Mouse (Mus musculus) large intestine, adult 2 months (tissue): ENCODE measurements around the gene Ube2t. TPM values are rescaled to one million over a fixed set of nuclear protein-coding genes. Genes with fewer than 3 reads are reported as not detected.

Experiments
- DNase-seq: peaks from one replicate; pipeline ENCODE4 v3.0.0-alpha.2; 2012; ENCODE audit warnings: low read depth, low spot score
- WGBS: fragments of 180-500 bp; shearing (Covaris S2); methylation state at CpG from one replicate; pipeline ENCODE4 v1.1.7; 2018; 5-methylcytosine and 5-hydroxymethylcytosine counted together
- polyA plus RNA-seq: library from polyadenylated mRNA; depleted of rRNA; stranded (reverse); fragments of >200 nt; gene quantifications from 2 replicates; pipeline ENCODE4 v1.2.3, GENCODE M21; 2012

Gene Ube2t
- polyA plus RNA-seq, 1 experiment: 3.7 TPM

DNA sequence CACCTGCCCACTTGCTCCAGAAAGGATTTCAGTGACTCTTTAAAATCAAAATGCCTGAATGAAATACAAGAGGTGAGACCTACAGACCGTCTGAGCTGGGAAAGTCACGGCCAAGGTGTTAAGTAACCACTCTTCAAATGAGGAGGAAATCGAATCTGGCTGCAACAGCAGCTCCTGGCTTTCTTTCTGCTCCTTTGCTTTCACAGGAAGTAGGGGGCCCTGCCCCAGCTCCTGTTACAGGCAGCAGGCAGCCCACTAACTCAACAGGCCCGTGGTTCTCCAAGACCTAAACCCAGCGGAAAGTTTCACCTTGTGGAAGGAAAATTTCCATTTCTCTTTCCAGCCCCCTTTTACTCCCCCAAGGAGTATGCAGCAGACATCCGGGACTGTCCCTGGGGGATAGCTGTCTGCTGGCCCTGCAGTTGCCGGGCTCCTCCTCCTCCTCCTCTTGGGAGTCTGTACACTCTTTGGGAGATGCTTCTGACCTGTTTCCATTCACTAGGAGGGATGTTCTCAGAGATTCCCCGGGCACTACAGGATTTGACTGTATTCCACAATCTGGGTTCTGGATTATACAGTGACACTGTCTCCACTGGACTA lies 29.8 kb downstream of the Ube2t start:
- WGBS: 48% methylated on average over 8 of the region's 8 CpGs
- DNase-seq: no peak

DNA sequence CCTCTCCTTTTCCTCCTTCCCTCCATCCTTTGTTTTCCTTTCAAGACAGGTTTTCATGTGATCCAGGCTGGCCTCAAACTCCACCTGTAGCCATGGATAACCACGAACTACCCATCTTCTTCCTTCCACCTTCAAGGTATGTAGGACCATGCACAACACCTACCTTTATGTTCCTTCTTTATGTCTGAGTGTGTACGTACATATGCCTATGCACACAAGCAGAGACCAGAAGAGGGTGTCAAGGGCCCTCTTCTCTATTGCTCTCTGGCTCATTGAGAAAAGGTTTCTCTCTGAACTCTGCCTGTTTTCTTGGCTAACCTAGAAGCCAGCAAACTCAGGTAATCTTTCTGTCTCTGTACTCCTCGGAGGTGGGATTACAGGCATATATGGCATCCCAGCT lies 32.4 kb downstream of the Ube2t start:
- 76% methylated on average over 3 of the region's 3 CpGs for WGBS
- no peak for DNase-seq

DNA sequence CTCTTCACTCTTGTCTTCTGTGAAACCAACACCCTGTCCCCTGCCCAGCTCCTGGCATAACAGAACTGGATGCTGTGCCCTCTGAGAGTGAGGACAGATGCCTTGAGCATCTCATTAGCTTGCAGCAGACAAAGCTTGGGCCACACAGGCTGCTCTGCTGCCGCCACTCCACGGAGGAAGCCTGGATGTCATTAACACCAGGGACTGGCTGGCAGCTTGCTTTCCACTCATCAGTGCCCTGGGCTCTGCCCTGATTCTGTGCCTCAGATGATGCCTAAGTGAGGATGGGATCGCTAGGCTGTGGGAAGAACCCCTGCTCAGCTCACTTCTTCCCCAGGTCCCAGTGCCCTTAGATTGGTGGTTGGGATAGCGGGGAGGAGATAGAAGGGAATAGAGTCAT lies 33.1 kb downstream of the Ube2t start:
- WGBS: 83% methylated on average over 4 of the region's 4 CpGs
- no peak for DNase-seq

DNA sequence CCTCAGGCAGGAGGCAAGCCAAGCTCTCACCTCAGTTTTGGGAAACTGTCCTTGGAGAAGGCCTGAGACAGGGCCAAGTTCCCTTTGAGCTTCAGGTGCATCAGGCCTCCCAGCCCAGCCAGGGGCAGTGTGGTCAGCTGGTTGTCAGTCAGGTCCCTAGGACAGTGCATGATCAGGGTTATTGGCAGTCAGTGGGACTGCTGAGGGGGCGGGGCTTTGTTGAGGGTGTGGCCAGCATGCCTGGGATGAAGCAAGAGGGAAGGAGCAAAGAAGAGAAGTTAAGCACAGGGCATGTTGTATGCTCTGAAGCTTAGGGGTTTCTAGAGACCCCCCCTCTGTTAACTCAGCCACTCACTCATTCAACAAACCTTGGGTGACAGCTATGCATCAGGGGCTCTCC lies 33.6 kb downstream of the Ube2t start:
- no peak for DNase-seq
- WGBS: 0% methylated on average over 1 of the region's 1 CpGs

DNA sequence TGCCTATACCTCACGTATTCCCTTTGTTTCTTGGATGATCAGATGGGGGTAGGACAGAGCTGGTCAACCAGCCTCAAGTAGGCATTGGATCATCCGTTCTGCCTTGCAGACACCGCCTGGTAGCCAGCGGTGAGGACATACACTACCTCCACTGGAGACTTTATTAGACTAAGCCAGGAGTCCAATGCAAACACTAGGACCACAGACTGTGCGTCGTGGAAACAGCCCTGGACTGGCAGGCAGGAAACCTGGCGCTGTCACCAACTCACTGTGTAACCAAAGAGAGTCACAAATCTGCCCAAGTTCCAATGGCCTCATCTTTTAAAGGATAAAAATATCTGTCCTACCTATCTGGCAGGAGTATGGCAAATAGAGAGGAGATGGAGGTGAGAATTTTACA lies 34.1 kb downstream of the Ube2t start:
- WGBS: 71% methylated on average over 7 of the region's 7 CpGs
- DNase-seq: no peak

DNA sequence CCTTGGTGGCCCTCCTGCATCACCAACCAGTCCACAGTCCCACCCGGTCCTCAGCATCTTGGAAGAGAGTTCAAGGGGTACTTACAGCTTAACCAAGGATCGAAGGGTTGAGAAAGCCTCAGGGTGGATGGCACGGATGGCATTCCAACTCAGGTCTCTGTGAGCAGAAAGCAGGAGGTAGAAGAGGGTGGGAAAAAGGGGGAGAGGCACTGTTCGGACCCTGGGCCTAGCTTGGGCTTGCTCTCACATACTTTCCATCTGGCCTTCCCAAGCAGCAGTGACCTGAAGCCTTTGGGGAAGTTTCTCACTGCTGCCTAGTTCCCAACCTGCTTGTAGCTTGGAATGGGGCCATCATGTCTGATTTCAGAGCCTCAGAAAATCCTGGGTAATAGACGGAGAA lies 35.2 kb downstream of the Ube2t start:
- DNase-seq: no peak
- WGBS: 77% methylated on average over 5 of the region's 5 CpGs

DNA sequence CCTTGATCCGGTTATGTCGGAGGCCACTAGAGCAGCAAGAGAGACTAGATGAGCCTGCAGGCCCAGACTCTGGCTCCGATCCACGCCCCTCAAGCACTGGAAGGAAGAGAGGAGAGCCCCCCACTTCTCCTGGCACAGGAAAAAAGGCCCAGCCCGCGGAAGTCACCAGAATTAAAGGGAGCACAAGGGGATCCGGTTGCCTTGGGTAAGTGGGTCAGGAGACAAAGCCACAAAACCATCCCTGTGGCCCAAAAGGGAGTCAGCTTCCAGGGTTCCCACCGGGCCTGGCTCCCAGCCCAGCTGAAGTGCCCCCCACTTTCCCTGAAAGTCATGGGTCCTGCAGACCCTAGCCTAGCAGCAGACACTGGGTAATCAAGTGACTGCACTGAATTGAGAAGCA lies 35.9 kb downstream of the Ube2t start:
- 85% methylated on average over 8 of the region's 8 CpGs for WGBS
- DNase-seq: no peak

DNA sequence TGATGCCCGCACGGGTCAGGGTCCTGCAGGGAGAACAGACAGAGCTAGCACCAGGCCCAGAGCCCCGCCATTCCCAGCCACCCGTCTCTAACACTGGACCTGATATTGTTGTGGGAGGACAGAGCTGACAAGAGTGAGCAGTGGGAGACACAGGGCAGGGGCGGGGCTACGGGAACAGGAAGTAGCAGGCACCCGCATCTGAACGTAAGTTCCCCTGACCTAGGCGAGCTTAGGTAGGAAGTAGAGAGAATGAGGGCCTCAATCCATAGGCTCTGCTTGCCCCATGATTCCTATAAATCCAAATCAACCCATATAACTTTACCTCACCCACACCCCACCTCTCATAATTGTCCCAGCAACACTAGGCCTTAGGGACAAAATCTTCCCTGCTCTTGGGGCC lies 38.2 kb downstream of the Ube2t start:
- DNase-seq: no peak
- 61% methylated on average over 9 of the region's 9 CpGs for WGBS

DNA sequence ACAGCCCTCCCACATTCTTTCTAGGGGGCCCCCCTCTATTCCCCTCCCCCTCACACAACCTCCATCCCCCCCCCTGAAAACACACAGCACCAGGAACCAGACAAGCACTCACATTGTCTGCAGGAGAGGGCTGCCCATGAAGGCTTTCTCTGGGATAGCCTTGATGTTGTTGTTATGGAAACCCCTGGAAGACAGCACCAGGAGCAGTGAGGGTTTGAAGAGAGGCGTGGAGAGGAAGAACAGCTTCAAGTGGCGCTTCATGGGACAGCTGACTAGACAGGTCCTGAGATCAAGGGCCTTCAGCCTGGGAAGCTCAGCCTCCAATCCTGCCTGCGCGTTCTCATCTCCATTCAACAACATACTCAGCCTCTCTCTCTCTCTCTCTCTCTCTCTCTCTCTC lies 41.0 kb downstream of the Ube2t start:
- no peak for DNase-seq
- WGBS: 54% methylated on average over 4 of the region's 4 CpGs

DNA sequence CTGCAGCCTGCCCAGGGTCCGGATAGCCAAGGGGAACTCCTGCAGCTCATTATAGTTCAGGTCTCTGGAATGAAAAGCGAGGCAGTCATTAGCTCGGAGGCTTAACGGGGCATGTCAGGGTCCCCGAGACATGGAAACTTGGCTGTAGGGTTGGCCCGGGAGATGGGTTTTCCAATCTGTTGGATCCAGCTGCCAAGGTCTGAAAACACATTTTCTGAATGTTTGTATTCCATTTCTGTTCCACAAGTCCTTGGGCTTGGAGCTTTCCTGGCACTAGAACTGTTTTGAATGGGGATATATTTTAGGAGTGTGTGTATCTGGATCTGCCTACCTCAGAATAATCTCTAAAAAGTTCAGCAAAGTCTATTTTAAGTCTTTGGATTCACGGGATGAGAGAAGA lies 43.3 kb downstream of the Ube2t start:
- no peak for DNase-seq
- WGBS: 58% methylated on average over 7 of the region's 7 CpGs

DNA sequence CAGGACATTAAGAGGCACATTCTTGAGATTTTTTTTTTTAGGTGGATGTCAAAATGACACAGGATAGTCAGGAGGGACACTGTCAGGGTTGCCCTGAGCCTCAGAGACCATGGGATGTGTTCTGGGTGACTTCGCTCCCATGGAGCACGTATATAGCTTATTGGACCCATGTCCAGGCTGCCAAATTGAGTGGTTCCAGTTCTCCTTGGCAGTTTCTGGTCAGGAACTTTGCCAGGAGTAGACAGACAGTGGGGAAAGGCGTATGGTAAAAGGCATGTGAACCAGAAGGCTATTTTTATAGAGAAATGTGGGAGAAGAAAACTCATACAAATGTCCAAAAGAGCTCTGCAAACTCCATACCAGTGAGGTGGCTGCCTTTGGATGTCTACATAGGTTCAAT lies 47.5 kb downstream of the Ube2t start:
- WGBS: 68% methylated on average over 3 of the region's 3 CpGs
- no peak for DNase-seq

DNA sequence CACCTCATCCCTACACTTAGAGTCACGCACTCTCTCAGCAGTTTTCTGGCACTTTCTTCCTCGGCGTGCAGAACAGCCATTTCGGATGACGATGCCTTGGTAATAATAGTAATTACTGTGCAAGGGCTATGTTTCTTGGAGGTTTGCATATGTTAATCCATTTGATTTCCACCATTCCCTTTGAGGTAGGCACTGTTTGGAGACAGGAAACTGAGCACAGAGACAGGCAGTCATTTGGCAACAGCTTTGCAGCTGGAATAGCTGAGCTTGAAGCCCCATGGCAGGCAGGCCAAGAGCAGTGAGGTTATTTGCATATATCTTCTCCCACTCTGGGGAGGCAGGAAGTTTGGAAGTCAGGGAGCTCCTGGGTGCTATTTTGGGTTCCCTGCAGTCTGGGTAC lies 49.5 kb downstream of the Ube2t start:
- no peak for DNase-seq
- 93% methylated on average over 5 of the region's 5 CpGs for WGBS

DNA sequence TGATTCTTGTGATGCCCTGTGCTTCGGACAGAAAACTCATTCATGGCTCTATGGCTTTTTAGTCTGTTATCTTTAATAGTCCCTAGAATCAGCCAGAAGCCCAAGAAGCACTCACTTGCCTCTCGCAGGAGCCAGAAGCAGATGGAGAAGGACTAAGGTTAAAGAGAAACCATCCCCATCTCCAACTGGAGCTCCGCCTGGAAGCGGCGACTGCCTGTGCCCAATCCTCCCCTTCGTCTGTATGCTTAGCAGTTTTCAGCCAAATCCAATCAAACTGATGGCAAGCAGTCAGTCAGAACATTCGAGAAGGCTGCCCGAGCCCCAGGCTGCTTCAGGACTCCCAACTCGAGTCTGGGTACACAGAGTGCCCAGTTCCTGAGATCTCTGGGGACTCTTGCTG lies 50.1 kb downstream of the Ube2t start:
- DNase-seq: no peak
- WGBS: 83% methylated on average over 9 of the region's 9 CpGs

DNA sequence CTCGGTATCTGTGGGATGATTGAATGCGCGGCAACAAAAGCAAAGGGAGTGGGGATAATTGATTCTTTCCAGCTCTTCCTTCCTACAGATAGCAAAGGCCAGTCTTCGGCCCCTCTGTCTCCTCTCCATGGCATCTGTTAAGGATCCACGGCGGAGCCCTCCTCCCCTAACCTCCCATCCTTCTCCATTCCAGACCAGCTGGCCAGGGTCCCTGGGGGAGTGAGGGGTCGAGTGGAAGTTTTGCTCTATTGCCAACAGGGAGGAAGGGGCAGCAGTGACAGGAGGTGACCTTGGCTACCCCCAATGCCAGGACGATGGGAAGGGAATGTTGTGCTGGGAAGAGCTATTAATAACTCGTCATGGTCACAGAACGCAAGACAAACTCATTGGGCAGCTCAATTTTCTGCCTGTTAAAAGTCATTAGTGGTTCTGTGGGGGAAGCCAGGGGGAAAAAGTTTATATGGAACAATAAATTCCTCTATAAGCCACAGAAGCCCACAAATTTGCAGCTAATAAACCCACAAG lies 52.6 kb downstream of the Ube2t start:
- DNase-seq: no peak
- WGBS: 74% methylated on average over 10 of the region's 10 CpGs

DNA sequence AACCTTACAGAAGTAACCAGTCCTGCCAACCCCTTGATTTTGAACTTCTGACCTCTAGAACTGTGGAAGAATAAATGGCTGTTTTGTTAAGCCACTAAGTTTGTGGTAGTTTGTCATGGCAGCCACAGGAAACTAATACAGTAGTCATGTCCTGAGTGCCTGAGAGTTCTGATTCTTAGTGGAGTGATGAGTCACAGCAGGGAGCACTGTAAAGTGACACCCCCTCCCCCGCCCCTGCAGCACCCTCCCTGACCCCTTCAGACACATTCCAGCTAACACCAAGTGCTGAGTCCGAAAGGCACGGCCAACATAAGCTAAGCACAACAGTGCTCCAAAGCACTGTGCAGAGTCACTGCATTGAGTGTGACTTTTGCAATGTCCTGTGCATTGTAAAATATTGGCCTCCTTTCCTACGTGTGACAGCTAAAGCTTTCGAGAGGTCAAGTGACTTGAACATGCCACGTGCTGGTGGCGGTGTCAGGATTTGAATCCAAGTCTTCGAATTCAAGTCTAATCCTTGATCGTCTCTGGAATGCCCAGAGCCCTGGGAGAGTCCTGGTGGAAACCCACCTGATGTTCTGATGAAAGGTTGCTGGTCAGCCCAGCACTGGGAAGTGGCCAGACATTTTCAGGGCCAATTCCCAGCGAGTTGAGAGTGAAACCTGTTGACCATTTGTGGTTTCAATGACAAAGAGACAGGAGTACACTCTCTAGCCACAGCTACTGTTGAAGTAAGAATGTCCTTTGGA lies 54.7 kb downstream of the Ube2t start:
- DNase-seq: no peak
- WGBS: 77% methylated on average over 10 of the region's 10 CpGs

DNA sequence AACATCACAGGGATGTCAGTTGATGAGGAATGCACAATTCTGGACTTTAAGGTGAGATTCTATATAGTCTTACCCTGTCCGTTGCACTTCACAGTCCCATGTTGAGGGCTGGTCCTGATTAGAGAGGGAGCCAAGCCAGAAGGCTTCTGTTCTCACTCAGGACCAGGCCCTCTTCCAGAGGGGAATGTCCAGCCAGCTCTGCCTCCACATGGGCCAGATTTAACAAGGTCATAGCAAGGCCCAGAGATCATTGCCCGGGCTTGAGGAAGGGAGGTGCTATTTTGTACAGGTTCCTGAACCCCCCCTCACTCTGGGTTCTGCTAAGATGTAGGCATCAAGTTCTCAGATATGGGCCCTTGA lies 55.3 kb downstream of the Ube2t start:
- DNase-seq: no peak
- WGBS: 68% methylated on average over 2 of the region's 2 CpGs

DNA sequence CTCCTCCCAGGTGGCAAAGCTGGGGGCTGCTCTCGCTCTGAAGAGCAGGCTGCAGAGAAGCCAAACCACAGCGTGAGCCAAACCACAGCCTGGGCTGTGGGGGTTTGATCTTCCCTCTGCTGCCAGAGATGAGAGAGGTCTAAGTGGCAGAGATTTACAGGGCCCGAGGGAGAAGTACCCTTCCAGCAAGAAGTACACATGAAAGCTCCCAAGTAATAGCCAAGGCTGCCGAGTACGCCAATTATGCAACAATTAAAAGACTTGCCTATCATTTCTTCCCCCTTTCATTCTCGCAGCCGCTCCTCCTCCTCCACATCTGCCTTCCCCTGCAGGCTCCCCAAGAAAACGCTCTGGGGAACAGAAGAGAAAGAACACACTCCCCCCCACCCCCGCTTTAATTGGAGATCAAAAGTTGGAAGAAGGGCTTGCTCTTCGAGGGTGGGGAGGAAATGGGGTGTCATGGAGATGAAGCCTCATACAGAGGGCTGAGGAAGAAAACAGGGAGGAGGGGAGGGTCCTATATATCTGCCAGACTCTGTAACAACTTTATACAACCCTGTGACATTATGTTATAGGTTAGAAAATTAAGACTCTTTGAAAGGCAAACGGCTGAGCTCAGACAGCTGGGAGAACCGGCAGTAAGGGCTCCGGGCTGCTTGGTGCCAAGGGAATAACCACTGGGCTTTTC lies 56.9 kb downstream of the Ube2t start:
- DNase-seq: no peak

DNA sequence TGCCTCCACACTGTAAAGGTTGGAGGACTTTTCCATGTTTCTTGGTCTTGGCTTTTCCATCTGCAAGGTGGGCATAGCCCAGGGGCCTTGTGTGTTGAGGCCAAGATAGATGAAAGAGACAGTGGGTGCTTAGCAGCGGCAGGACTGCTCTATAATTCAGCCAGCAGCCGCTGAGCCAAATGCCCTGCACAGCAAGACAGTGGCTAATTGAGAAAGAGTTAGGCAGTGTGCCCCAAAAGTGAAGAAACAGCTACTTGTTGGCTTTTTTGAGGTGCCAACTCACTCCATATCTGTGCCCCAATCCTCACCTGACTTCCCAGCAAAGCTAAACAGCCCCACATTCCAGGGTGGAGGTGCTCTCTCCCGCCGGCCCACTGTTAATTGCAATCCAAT lies 57.4 kb downstream of the Ube2t start:
- 67% methylated on average over 4 of the region's 4 CpGs for WGBS
- DNase-seq: no peak

More for the DNA sequence above, 56.9 kb downstream of the Ube2t start:
- WGBS: 38% methylated on average over 13 of the region's 13 CpGs

DNA sequence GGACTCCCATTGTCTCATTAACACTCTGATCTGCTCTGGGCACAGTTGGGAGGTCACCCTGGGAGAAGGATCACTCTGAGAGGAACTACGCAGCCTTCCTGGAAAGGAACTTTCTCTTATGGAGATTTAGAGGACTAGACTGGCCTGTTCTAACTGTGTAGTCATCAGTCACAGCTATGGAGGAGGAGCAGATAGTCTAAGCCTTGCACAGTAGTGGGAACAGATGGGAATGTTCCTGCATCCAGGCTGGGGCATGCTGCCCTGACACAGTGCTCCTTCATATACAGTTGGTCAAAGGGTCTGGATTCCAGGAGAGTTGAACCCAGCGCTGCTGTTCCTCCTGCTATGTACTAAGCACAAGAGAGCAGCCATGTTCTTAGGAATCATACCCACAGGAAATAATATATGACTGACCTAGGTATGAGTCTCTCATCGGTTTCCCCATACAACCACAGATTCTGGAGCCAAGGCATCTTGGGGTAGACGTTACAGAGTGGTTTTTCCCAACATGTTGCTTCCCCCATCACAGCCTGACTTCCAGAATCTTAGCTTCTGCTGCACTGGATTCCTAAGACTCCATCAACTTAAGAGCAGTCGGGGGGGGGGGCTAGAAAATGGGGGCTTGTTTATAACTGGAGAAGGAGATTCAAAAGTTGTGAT lies 58.0 kb downstream of the Ube2t start:
- DNase-seq: no peak
- WGBS: 58% methylated on average over 5 of the region's 5 CpGs

DNA sequence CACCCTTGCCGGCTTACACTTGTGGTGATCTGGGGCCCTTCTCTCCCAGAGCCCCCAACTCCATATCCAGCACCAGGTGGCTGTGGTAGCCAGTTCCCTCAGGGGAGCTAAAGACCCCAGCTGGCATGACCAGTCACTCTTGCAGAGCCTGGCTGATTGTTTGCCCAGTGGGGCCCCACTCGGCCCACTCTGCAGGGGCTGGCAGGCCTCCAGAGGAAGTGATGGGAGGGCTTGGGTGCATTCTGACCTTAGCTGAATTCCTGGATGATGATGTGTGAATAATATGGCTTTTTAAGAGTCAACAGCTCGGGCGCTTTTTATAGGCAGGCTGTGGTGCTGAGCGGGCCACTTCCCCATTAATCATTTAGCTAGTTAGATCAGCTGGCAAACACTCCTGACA lies 58.6 kb downstream of the Ube2t start:
- 4% methylated on average over 5 of the region's 5 CpGs for WGBS
- DNase-seq: no peak

DNA sequence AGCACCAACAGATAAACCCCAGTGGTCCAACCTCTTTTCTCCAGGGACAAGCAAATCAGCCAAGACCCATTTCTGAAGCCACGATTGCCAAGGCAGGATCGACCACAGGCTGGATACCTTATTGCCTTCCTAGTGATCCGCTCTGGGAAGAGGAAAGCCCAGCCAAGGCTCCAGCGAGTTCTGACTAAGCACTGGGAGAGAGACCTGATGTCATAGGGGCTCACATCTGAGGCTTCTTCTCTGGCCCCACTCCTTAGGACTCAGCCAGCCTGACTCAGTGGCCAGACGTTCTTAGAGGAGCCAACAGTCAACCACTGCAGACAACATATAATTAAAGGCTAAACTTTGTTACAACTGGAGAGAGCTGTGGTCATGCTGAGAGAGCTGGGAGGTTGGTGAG lies 59.6 kb downstream of the Ube2t start:
- DNase-seq: no peak
- 59% methylated on average over 5 of the region's 5 CpGs for WGBS
